ENCODE assay signal across 20 mouse cellular contexts in the genomic region with DNA sequence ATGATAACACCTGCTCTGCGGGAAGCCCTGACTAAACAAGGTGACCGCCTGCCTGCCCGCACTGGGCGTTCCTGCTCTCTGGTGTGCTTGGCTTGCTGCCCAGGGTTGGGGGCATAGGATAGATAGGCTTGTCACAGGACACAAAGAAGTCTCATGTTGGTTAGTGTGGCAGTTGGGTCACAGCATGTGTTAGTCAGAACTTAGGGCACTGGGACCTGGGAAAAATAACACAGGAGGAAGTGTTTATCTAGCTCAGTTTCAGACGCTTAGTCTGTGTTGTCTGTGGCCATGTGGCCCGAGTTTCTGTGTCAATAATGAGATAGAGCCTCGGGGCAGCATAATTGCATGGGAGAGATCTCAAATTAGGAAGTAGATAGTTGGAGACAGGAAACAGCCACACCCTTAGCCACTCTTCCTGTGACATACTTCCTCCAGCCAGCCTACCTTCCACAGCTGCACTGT. TPM values are rescaled to one million over a fixed set of nuclear protein-coding genes. Genes with fewer than 3 reads are reported as not detected.
A peak's percentile ranks its signal among the peaks of the same experiment; 100 is the strongest.
DNase-seq lines count a peak whose midpoint lies in the region; ATAC-seq and TF ChIP-seq lines count a peak whose summit lies in the region.
"Had no signal": no experiment of that assay in that cellular context is flagged by ENCODE, and none has a peak within 500 bp of the region (broad histone marks: within the 10 kb centered on the region; RNA-seq: fewer than 3 reads in every experiment).

No protein-coding gene starts in this region.

- H3K4me1 ChIP-seq in heart, adult 2 months (ENCODE audit: control insufficient read depth, insufficient read depth, low read length) = no peaks in the 10 kb centered on the region
- H3K4me1 ChIP-seq in MEL (ENCODE audit: control insufficient read depth in 1 of 2, insufficient read depth in 2 of 2, low read length in 2 of 2) = peaks cover 9 to 13% of the 10 kb centered on the region in 2 experiments
- peaks cover 3% of the 10 kb centered on the region; the same call in 1 of the 2 replicates for H3K4me1 ChIP-seq in brown adipose tissue, adult 24 weeks (ENCODE audit: control insufficient read depth, insufficient read depth, insufficient read length, low read length)
- H3K4me1 ChIP-seq in cerebellum, adult 2 months (ENCODE audit: control insufficient read depth, insufficient read depth, low read length) = no peaks in the 10 kb centered on the region
- H3K4me1 ChIP-seq: hindbrain, embryonic 12.5 days; liver, embryonic 15.5 days; midbrain, embryonic 13.5 days; neural tube, embryonic 15.5 days had no signal

- no peaks in the 10 kb centered on the region for H3K27me3 ChIP-seq in heart, adult 2 months (ENCODE audit: control insufficient read depth, insufficient read depth, low read length)
- H3K27me3 ChIP-seq in MEL (ENCODE audit: control insufficient read depth in 1 of 2, insufficient read depth in 2 of 2, low read length in 2 of 2) = no peaks in the 10 kb centered on the region
- H3K27me3 ChIP-seq in cerebellum, adult 2 months (ENCODE audit: control insufficient read depth, insufficient read depth, low read length) = no peaks in the 10 kb centered on the region
- H3K27me3 ChIP-seq: hindbrain, embryonic 12.5 days; liver, embryonic 15.5 days; midbrain, embryonic 13.5 days; neural tube, embryonic 15.5 days had no signal

- intact Hi-C loops in heart, adult 2 months (cut with DNase I) = no loop called here

- H3K4me3 ChIP-seq in heart, adult 2 months = no peak overlapping the region
- peak overlapping the region in 1 of 2 experiments; percentile 12; a peak in 1 of 4 replicates for H3K4me3 ChIP-seq in MEL (ENCODE audit: control insufficient read depth in 1 of 2, insufficient read depth in 1 of 2, low read depth in 2 of 2, low read length in 2 of 2)
- no peak overlapping the region for H3K4me3 ChIP-seq in brown adipose tissue, adult 24 weeks (ENCODE audit: insufficient read depth, low read depth, low read length)
- H3K4me3 ChIP-seq in cerebellum, adult 2 months (replicated peaks; ENCODE audit: insufficient read depth, low read depth, low read length) = no peak overlapping the region
- H3K4me3 ChIP-seq: hindbrain, embryonic 12.5 days; liver, embryonic 15.5 days; midbrain, embryonic 13.5 days; myocyte; neural tube, embryonic 15.5 days had no signal

- no peak for TF ChIP-seq CTCF in heart, adult 2 months (IDR thresholded peaks at IDR 0.05)
- no peak for TF ChIP-seq CTCF in MEL (IDR thresholded peaks at IDR 0.05 in 2 of 3, conservative IDR thresholded peaks at IDR 0.05 in 1 of 3; ENCODE audit: control insufficient read depth in 1 of 3, insufficient read depth in 1 of 3, low read depth in 2 of 3, low read length in 3 of 3, poor library complexity in 1 of 3, severe bottlenecking in 1 of 3)
- no peak for TF ChIP-seq CTCF in cerebellum, adult 2 months (IDR thresholded peaks at IDR 0.05; ENCODE audit: borderline replicate concordance, insufficient read depth, low read depth, low read length)

- 39% methylated on average over 7 of the region's 7 CpGs for WGBS in heart, adult 2 months
- 52% methylated on average over 7 of the region's 7 CpGs for WGBS in cerebellum, adult 2 months

- peak; percentile 83 for ATAC-seq in megakaryocyte-erythroid progenitor cell, adult 5-6 weeks (replicated peaks; ENCODE audit: low FRiP score, low TSS enrichment, poor library complexity, severe bottlenecking)
- ATAC-seq: forebrain, embryonic 14.5 days; inflammation-experienced regulatory T-cells, adult 6 months; midbrain, embryonic 13.5 days had no signal

- no peaks in the 10 kb centered on the region for H3K9me3 ChIP-seq in MEL (replicated peaks; ENCODE audit: insufficient read depth, low read length)
- H3K9me3 ChIP-seq: hindbrain, embryonic 12.5 days; liver, embryonic 15.5 days; midbrain, embryonic 13.5 days; neural tube, embryonic 15.5 days had no signal

- H3K36me3 ChIP-seq in heart, adult 2 months (ENCODE audit: control insufficient read depth, insufficient read depth, low read length) = no peaks in the 10 kb centered on the region
- H3K36me3 ChIP-seq in MEL (ENCODE audit: control insufficient read depth in 1 of 2, insufficient read depth in 2 of 2, low read length in 2 of 2) = peaks cover 2 to 18% of the 10 kb centered on the region in 2 experiments; a peak in 3 of 4 replicates

- no peak for TF ChIP-seq POLR2A in heart, adult 2 months (IDR thresholded peaks at IDR 0.05; ENCODE audit: insufficient read depth, low read depth, low read length)
- peak in 1 of 2 experiments; percentile 70; a peak in 2 of 4 replicates for TF ChIP-seq POLR2A in MEL (IDR thresholded peaks at IDR 0.05; ENCODE audit: control insufficient read depth in 1 of 2, insufficient read depth in 1 of 2, low read depth in 1 of 2, low read length in 2 of 2, poor library complexity in 1 of 2)
- no peak for TF ChIP-seq POLR2A in cerebellum, adult 2 months (IDR thresholded peaks at IDR 0.05; ENCODE audit: borderline replicate concordance, insufficient read depth, low read length)

- no peaks in the 10 kb centered on the region for H3K79me2 ChIP-seq in heart, adult 2 months (replicated peaks; ENCODE audit: control insufficient read depth, insufficient read depth, low read length)
- H3K79me2 ChIP-seq in MEL (ENCODE audit: control insufficient read depth, insufficient read depth, low read length, poor library complexity) = no peaks in the 10 kb centered on the region

- peak; percentile 32 for DNase-seq in heart, postnatal 4 days
- no peak for DNase-seq in heart, adult 2 months
- DNase-seq in MEL (ENCODE audit: low read depth, low spot score) = peak; percentile 91
- DNase-seq in cerebellum, postnatal 4 days (ENCODE audit: low spot score in 2 of 2) = no peak
- DNase-seq in cerebellum, adult 2 months = no peak
- DNase-seq: adrenal gland, adult 8-10 months; cerebellum, adult 9-10 months; gastrocnemius, postnatal 25 days; layer of hippocampus, postnatal 36 days; lung, postnatal 36 days; thymus, postnatal 36 days had no signal

- no peak overlapping the region; the same call in 1 of the 2 replicates for H3K27ac ChIP-seq in heart, adult 2 months
- H3K27ac ChIP-seq in MEL (ENCODE audit: control insufficient read depth, low read depth, low read length) = peak overlapping the region; percentile 95
- H3K27ac ChIP-seq in brown adipose tissue, adult 24 weeks (replicated peaks; ENCODE audit: low read depth, low read length) = peak overlapping the region; percentile 34; the same call in 1 of the 2 replicates
- no peak overlapping the region for H3K27ac ChIP-seq in cerebellum, adult 2 months (ENCODE audit: insufficient read depth, low read length)
- H3K27ac ChIP-seq: hindbrain, embryonic 12.5 days; liver, embryonic 15.5 days; midbrain, embryonic 13.5 days; neural tube, embryonic 15.5 days had no signal

- no peak for TF ChIP-seq RAD21 in MEL (IDR thresholded peaks at IDR 0.05; ENCODE audit: low read depth, low read length)

- H3K9ac ChIP-seq in heart, adult 2 months (ENCODE audit: low read depth, low read length) = no peak overlapping the region
- peak overlapping the region; percentile 57 for H3K9ac ChIP-seq in MEL (ENCODE audit: control insufficient read depth, low read depth, low read length, poor library complexity, severe bottlenecking)
- H3K9ac ChIP-seq: hindbrain, embryonic 12.5 days; liver, embryonic 15.5 days; midbrain, embryonic 13.5 days; neural tube, embryonic 15.5 days had no signal

- no peak for TF ChIP-seq EP300 in heart, adult 2 months (IDR thresholded peaks at IDR 0.05; ENCODE audit: insufficient read depth, low read depth, low read length)
- TF ChIP-seq EP300 in MEL (IDR thresholded peaks at IDR 0.05; ENCODE audit: low read depth in 1 of 2, low read length in 2 of 2) = peak; percentile 15 to 66; a peak in 2 of 4 replicates

TF ChIP-seq in MEL, 35 proteins besides CTCF, POLR2A, EP300 and RAD21 (continues in another document):
- TF ChIP-seq ELF1 (IDR thresholded peaks at IDR 0.05; ENCODE audit: low read depth, low read length) (peak; percentile 61; the same call in 1 of the 2 replicates), ZMIZ1 (IDR thresholded peaks at IDR 0.05; ENCODE audit: low read depth, low read length) (no peak; the same call in 1 of the 2 replicates), MYB (IDR thresholded peaks at IDR 0.05; ENCODE audit: low read depth, low read length) (peak; percentile 53; the same call in 1 of the 2 replicates), MAFK (IDR thresholded peaks at IDR 0.05; ENCODE audit: borderline replicate concordance, low read depth, low read length) (no peak), GATA1 (IDR thresholded peaks at IDR 0.05; ENCODE audit: low read depth, low read length) (peak; percentile 55; the same call in 1 of the 2 replicates), CHD2 (IDR thresholded peaks at IDR 0.05; ENCODE audit: low read length) (no peak), NRF1 (IDR thresholded peaks at IDR 0.05; ENCODE audit: insufficient read depth, low read depth, low read length, poor library complexity, severe bottlenecking) (no peak), MXI1 (IDR thresholded peaks at IDR 0.05; ENCODE audit: low read depth, low read length) (peak; percentile 95), USF1 (IDR thresholded peaks at IDR 0.05; ENCODE audit: low read depth, low read length) (peak; percentile 62; the same call in 1 of the 2 replicates)

RNA-seq across cellular contexts. Expression of gene Tyw1, which starts 22.6 kb away (rescaled TPM):
- total RNA-seq in heart, postnatal 4 days (2021) = 10 to 100 TPM in 1 of 2 experiments, 1 to 10 TPM in 1; 9.6 to 11.4 TPM
- total RNA-seq in heart, adult 2 months (2021) = 1 to 10 TPM; 7.0 to 9.8 TPM
- polyA plus RNA-seq in heart, adult 2 months (2012; rRNA removed) = 5.1 and 5.7 TPM in 2 replicates
- total RNA-seq in MEL (2012; rRNA removed) = 33.0 and 38.8 TPM in 2 replicates
- 100 to 1,000 TPM in 1 of 2 experiments, 10 to 100 TPM in 1; 33.3 to 133 TPM for polyA plus RNA-seq in MEL (2012; ENCODE audit: insufficient read depth in 1 of 2, insufficient read length in 2 of 2, low read depth in 1 of 2, low replicate concordance in 2 of 2, missing spikeins in 1 of 2)
- 6.4 and 6.5 TPM in 2 replicates for polyA plus RNA-seq in brown adipose tissue, adult 24 weeks (2012; ENCODE audit: insufficient read depth, insufficient read length, missing spikeins)
- 23.2 and 28.4 TPM in 2 replicates for total RNA-seq in megakaryocyte-erythroid progenitor cell, adult 5-6 weeks (2014; fragmentation: Nextera tagmentation)
- 49.8 and 50.9 TPM in 2 replicates for total RNA-seq in megakaryocyte-erythroid progenitor cell, adult 5-6 weeks (2017)
- polyA plus RNA-seq in cerebellum, adult 2 months (2012; rRNA removed) = 17.8 and 17.9 TPM in 2 replicates

RNA-seq across cellular contexts. Expression of gene Sbds, which starts 22.7 kb away (rescaled TPM):
- total RNA-seq in heart, postnatal 4 days (2021) = 10 to 100 TPM; 45.6 to 46.4 TPM
- 10 to 100 TPM; 45.8 to 48.7 TPM for total RNA-seq in heart, adult 2 months (2021)
- polyA plus RNA-seq in heart, adult 2 months (2012; rRNA removed) = 22.0 and 25.4 TPM in 2 replicates
- 51.1 and 74.7 TPM in 2 replicates for total RNA-seq in MEL (2012; rRNA removed)
- 10 to 100 TPM in 1 of 2 experiments, not detected in 1; 88.1 TPM for polyA plus RNA-seq in MEL (2012; ENCODE audit: insufficient read depth in 1 of 2, insufficient read length in 2 of 2, low read depth in 1 of 2, low replicate concordance in 2 of 2, missing spikeins in 1 of 2)
- 74.0 and 81.0 TPM in 2 replicates for polyA plus RNA-seq in brown adipose tissue, adult 24 weeks (2012; ENCODE audit: insufficient read depth, insufficient read length, missing spikeins)
- total RNA-seq in megakaryocyte-erythroid progenitor cell, adult 5-6 weeks (2014; fragmentation: Nextera tagmentation) = 65.5 and 66.6 TPM in 2 replicates
- total RNA-seq in megakaryocyte-erythroid progenitor cell, adult 5-6 weeks (2017) = 75.7 and 125 TPM in 2 replicates
- 92.5 and 95.5 TPM in 2 replicates for polyA plus RNA-seq in cerebellum, adult 2 months (2012; rRNA removed)

Comparison
In these comparisons a context has a peak if more than half of its experiments do, and no peak if none do; other contexts are left out.
1. DNase-seq: peak in heart, postnatal 4 days (single experiment) and MEL (single experiment); none in heart, adult 2 months (0 of 2), cerebellum, postnatal 4 days (0 of 2) and cerebellum, adult 2 months (0 of 2).
2. H3K27ac ChIP-seq: peak in MEL (single experiment) and brown adipose tissue, adult 24 weeks (single experiment); none in heart, adult 2 months (single experiment) and cerebellum, adult 2 months (single experiment).